Mouse (Mus musculus) 3T3-L1 (cell line): Measurements from ENCODE around the gene Hint2.

Experiments
- DNase-seq: peaks from one replicate; pipeline ENCODE4 v3.0.0-alpha.2; 2015; ENCODE audit warnings: low read depth, low spot score

The Hint2 gene

DNA sequence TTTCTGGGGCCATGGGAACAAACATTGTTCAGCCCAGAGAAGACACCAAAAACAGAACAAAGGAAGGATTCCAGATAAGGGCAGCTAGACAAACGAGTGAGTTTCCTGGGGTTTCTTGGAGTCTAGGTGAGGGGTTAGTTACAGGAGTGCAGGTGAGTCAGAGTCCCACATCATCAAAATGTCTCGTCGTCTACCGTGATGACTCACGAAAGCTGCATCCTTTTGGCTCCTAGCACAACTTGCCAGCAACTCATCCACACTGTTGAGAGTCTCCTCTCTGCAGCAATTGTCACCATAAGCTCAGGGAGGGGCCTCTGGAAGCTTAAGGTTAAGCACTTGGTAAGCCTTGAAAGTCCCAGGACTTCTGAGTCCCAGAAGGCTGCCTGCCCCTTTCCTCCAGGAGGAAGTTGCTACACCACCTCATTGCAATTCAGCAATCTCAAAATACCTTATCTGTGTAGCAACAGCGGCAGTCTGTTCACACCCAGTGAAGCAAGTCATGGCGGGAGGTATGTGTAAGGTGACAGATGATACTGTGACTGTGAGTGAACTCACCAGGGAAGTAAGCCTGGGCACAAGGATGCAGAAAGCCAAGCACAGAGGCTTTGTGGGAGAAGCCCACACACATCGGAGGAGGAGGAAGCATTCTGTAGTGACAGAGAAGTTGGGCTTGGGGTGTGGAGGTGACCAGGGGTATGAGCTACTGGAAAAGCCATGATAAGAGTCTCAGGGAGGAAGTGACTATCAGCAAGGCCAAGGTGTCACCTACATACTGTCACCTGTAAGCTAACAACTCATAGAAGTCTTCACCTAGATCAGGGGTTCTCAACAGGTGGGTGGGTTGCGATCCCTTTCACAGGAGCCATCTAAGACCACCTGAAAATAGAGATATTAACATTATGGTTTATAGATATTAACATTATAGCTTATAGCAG, 51.2 kb downstream of the Hint2 start:
- peak; percentile 56 for DNase-seq
